Mouse (Mus musculus) kidney, adult 8-10 months (tissue): ENCODE measurements around the gene Amdhd1.
A peak's percentile ranks its signal among the peaks of the same experiment; 100 is the strongest.

Source experiments
- DNase-seq, 2 experiments: peaks; one replicate each; pipeline ENCODE4 v3.0.0; 2022

Amdhd1 gene

DNA sequence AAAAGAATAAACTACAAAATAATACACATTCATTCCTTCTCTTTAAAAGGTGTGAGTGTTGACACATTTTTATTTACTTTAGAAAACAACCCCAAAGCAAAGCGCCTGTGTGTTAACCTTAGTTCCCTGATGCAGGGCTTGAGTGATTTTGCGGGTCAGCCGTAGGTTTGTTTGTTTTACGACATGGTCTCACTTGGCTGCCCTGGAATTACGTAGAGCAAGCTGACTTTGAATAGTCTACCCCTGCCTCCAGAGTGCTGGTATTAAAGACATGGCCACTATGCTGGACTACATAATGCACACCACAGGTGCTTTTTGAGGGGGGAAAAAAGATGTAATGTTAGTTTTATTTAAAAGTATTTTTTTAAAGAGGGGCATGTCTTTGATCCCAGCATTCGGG, 1.0 kb downstream of the Amdhd1 start:
- DNase-seq: peak; percentile 7 to 13

DNA sequence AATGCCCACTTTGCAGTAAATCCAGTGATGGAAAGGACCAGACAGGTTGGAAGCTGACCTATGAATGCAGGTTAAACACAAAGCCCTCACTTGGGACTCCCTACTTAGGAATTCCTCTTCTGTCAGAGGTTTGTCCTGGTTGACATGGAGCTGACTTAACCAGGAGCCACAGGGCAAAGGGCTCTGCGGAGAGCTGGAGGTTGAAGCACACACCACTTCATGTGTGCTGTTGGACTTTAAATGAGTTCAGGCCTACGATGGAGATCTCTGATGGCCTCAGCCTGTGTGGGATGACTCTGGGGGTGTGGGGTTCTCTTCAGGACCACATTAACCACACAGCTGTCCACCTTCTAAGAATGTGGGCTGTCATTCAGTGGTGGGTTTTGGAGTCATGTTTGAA, 1.5 kb downstream of the Amdhd1 start:
- no peak for DNase-seq

DNA sequence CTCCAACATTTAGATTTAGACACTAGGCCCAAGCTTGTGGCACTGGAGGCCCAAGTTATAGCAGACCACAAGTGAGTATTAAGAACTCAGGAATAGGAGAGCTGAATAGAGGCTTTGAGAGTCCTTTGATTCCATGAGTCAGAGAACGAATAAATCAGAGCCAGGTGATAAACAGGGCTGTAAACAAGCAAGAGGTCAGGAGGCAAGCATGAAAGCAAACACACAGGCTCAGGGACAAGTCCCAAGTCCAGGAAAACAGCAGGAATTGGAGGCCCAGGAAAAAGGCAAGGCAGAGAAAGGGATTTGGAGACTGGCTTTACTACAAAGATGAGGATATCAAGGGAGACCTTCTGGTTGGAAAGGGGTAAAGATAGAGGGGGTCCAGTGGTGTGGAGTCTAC, 14.5 kb downstream of the Amdhd1 start:
- no peak for DNase-seq

DNA sequence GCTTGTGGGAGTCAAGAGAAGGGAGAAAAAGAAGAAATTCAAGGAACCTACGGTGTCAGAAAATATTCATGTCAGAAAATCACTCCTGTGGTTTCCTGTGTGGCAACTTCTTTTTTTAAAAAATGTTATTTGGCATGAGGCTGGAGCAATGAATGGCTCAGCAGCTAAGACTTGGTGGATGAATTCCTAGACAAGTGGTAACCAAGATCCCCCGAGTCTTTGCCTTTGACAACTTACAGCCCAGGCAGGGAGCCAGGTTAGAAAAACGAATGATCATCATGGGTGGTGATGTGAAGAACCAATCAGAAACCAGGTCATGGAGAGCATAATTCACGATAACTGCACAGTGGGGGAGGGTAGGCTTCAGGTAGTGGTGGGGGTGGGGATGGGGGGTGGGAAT, 18.8 kb downstream of the Amdhd1 start:
- DNase-seq: no peak

DNA sequence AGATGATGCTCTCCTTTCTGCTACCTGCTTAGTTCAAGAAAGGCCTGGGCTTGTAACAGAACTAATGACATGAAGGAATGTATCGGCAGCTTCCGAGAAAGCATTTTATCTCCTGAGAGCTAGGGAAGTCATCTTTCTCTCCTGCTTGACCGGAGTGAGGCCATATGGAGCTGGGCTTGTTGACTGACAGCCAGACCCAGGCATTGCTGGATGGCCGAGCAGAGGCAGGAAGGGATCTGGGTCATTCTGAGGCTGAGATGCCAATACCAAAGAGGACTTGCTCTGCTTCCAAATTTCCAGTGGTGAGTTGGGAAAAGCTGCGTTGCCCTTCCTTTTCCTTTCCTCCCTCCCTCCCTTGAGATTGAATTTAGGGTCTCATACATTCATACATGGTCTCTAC, 20.1 kb downstream of the Amdhd1 start:
- DNase-seq: no peak

DNA sequence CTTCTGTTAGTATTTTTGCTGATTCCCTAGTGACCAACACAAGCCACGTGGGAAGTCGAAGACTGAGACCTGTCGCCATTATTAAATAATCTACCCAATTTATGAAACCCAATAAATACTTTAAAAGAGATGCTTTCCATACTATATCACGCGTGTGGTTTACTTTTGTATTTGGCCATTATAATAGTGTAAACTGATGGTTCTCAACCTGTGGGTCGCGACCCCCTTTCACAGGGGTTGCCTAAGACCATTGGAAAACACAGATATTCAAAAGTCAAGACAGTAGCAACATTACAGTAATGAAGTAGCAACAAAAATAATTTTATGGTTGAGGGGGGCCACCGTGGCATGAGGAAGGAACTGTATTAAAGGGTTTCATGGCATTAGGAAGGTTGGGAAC, 20.7 kb downstream of the Amdhd1 start:
- no peak for DNase-seq

DNA sequence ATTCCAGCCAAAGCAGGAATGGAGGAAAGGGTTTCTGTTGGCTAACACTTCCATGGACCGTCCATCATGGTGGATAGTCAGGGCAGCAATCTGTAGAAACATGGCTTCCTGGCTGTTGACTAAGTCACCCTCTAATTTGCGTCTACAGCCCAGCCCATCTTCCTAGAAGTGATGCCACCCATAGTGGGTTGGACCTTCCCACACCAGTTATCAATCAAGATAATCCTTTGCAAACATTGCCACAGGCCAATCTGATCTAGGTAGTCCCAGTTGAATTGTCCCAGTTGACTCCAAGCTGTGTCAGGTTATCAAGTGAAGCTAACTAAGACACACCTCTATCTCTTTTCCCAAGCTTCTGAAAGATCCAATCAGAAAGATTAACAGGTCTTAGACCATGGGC, 21.2 kb downstream of the Amdhd1 start:
- DNase-seq: no peak

DNA sequence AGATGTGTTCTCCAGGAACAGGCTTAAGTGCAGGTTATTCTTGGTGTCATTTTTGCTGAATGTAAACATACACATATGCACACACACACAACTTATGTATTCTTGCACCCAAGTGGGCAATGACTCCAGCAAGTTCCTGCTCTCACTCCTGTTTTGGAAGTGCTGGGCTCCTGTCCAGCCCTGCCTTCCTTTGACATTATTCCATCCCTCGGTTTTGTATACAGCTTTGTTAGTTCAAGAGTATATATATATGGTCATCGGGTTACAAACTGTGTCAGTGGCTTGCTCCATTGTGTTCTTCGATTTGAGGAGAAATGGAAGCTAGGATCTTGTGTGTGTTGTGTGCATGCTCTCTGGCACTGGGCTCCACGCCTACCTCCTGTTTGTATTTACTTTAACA, 21.6 kb downstream of the Amdhd1 start:
- no peak for DNase-seq

DNA sequence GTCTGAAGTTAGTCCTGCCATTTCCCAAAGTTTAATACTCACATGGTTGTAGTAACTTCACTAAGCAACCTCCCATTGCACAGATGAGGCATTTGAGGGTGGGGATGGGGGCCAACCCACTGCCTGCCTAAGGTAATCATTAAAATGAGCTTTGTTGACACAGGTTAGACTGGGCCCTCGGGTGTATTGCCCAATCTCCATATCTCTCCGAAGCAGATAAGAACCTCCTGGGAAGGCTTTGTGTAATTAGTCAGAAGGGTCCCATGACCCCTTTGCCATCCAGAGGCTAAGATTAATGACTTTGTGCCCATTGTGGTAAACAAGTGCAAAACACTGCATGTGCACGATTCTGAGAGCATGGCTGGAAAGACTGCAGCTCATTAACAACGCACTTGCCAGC, 22.1 kb downstream of the Amdhd1 start:
- DNase-seq: no peak

DNA sequence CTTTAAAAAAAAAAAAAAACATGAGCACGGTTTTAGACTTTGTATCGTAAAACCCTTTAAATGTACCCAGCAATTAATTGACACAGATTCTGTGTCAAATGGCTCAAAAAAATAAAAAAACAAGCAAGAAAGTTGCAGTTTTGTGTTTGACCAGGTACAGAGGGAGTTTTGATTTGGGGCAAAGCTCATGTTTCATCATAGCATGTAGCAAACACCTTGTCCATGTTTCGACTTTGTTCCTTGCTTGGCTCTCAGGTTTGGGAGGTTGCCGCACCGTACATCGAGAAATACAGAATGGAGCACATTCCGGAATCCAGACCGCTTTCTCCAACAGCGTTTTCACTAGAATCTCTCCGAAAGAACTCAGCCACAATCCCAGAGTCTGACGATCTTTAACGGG, 23.9 kb downstream of the Amdhd1 start:
- no peak for DNase-seq

DNA sequence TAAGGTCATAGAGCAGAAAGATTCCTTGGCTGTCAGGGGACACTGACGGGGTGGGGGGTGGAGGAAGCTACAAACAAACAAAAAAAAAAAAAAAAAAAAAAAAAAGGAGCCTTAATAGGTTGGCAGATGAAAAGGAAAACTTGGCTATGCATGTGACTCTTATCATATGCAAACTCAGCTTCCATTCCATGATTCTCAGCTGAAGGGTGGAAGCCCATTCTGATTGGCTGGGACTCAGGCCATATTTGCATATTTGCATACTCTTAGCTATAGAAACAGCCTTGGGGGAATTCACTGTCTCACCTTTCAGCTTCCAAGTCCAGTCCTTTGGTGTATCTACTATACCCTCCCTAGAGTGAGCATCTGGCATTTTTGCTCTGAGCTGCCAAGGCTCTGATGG, 24.4 kb downstream of the Amdhd1 start:
- no peak for DNase-seq

DNA sequence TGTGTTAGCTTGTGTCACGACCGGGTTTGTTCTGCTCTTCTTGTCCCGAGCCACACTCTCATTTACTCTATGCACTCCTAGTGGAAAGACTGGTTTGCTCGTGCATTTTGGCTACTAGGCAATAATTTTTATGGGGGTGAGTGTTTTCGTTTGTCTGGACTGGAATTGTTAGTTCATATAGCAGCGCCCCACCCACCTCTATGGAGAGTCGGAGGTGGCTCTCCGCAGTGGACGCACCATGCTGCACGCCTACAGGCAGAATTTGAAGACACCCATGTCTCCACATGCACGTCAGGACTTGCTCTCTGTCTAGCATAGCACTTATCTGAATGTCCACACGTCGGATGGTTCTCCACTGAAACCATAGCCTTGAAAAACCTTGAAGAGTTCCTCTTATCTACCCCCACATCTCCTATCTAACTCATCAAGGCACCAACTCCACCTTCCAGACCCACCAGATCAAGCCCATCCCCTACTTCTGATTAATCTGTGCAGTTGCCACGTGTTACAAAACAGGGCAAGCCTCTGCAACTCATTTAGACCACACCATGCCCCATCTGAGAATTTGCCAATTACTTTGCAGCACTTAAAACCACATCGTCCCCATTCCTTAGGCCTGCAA, 30.2 kb downstream of the Amdhd1 start:
- DNase-seq: no peak

DNA sequence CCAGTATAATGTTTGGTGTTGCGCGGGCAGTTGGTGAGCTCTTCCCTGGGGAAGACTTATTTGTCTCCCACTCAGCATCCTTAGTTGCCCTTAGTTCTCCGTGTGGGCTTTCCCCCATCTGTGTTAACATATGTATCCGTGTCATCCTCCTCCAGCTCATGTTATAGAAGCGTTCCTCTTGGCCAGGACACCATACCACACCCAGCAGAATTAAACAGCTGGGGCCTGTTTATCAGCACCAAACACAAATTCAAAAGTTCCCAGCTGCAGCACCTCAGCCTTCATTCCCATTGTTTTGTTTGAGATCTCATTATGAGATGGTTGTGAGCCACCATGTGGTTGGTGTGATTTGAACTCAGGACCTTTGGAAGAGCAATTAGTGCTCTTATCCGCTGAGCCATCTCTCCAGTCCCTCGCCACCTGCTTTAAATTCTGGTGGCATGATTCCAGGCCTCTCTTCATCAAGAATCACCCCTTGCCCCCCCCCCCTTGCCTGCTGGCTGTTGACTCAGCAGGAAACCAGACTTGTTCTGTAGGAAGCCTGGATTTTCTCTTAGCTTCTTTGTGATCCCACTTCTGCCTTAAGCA, 31.4 kb downstream of the Amdhd1 start:
- DNase-seq: no peak

DNA sequence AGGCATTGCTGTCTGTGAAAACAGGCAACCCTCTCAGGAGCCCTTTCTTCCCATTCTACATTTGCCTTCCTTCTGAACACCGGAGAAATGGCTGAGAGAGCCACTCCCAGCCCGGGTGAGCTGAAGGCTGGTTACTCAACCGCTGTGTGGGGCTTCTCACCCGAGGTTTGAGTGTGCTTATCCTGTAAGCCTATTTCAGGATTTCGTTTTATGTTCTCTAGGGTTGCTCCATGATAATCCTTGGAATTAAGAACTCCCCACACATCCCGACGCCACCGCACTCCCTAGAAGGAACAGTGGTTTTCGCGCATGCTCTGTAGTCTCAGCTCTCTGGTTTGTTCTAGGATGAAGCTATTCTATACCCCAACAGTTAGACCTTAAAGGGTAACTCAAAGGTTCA, 38.5 kb downstream of the Amdhd1 start:
- DNase-seq: no peak

DNA sequence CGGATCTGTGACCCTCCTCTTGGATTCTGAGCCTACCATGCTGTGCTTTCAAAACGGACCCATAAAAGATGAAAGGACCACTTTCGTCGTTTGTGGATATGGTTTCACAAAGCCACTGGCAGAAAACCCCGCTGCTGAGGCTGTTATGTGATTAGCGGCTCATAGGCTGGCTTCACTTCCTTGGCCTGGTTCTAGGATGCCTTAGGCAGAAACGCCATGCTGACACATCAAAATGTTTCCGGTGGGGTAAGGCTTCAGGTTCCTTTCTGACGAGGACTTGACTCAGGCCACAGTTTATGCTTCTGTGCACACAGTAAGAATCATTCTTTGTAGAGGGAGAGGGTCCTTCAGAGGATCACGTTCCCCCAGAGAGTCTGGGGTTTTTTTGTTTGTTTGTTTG, 39.0 kb downstream of the Amdhd1 start:
- no peak for DNase-seq

DNA sequence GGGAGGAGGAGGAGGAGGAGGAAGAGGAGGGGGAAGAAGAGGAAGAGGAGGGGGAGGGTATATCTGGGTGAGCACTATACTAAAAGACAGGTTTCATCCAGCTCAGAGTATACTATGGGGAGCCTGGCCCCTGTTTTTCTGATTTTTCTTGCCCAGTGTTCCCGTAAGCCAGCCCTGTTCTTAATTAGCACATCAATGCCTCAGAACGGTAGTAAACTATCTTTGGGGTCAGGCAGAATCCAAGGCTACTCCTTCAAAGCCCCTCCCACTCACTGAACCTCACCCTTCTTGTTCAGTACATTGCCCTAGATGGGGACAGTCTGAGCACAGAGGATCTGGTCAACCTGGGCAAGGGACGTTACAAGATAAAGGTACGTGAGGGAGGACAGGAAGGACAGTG, 49.4 kb downstream of the Amdhd1 start:
- DNase-seq: no peak

DNA sequence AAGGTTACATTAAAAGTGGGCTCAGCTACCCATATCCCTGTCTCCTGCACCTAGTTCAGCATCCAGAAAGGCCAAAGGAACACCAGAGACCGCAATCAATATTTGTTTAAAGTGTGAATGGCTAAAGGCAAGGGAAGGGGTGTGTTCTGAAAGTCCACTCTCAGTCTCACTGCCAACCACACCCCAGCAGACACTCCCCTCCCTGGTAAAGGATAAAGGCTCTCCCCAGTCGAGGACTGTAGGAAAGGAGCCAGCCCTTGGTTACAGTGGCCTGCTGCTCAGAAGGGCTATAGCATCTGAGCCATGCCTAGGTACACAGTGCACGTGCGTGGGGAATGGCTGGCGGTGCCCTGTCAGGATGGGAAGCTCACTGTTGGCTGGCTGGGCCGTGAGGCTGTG, 51.0 kb downstream of the Amdhd1 start:
- DNase-seq: no peak

DNA sequence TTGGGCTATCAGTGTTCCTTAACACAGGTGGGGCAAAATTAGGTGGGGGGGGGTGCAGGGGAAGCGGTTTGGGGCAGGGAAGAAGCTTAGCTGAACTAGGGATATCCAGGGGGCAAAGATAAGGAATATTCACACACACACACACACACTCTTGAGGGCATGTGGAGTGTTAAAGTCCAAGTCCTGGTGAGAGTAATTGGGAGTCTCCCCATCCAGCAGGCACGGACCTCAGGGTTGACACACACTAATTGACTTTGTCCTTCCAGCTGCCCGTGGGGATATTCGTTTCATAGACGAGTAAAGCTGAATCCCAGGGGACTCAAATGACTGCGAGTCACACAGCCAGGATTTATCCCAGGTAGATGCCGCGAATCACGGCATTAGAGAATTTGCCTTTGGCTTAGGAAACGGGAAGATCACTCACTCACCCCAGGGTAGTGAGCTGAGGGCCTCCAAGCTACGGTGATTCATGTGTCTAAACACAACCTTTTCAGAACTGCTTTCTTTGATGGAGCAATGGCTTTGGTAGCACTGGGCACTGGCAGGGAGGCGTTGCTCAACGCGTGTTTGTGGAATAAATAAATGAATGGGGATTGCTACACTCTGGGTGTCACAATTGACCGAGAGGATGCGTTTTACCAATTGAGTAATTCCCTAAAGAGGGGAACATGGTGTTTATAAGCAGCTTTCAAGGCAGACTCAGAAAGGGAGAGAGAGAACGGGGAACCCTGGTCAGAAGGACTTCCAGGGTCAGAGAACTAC, 51.6 kb downstream of the Amdhd1 start, which contains the start of gene Hal:
Hal (plus strand) TSS at position 703 of the 762 bp plus-strand sequence.
- no peak for DNase-seq

DNA sequence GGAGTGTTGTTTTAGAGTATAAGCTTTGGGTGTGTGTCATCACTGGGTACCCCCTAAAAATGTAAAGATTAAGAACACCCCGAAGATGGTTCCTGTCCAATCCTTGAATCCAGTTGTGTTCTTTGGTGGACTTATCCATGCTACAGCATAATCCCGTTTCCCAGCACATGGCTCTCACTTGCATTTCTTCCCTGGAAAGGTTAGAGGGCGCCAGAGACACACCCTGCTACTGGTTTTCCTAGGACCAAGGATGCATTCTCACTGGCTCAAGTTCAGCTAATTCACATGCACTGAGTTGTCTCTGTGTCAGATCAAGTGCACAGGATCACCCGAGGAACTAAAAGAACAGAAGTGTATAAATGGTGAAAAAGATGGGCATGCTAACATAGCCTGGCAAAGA, 53.2 kb downstream of the Amdhd1 start:
- peak; percentile 10 to 18 for DNase-seq

DNA sequence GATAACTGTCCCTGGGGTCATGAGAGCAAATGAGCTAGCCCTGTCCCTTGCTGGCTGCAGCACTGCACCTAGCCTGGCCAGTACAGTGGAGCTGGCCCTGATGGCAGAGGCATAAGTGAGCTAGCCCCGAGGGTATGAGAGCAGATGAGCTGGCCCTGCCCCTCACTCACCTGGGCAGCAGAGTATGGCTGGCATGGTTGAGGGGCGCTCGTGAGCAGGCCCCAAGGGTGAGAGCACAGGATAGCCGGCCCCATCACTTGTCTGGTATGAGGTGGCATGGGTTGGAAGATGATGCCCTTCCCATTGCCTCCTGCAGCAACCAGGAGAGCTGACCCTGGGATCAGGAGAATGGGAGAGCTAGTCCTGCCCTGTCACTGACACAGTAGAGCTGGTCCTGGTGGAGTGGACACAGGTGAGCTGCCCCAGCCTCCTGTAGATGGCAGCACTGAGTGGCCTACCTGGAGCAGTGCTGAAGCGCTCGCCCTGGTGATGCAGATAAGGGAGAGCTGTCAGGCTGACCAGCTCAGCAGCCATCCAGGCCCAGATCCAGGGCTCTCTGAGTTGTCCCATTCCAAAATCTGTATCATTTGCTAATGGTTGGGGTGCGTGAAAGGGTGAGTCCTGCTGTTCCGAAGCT, 54.7 kb downstream of the Amdhd1 start:
- peak; percentile 36 to 59 for DNase-seq

DNA sequence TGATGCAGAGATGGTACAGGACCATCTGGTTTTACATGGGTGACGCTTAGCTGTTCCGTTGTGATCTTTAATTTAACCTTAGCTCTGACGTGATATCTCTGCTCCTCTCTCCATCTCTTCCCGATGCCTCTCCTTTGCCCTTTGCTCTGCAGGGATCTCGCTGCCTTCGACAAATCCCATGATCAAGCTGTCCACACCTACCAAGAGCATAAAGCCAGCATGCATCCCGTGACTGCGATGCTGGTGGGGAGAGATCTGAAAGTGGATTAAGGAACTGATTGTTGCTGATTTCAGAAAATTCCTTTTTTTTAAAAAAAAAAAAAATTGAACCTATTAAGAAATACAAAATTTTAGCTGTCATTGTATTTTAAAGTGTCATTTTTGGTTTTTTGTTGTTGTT, 55.3 kb downstream of the Amdhd1 start:
- DNase-seq: no peak
